Mouse (Mus musculus) embryo, embryonic 9.5 days (tissue): ENCODE measurements around the gene Taf4.
A peak's percentile ranks its signal among the peaks of the same experiment; 100 is the strongest.

ENCODE experiments used
- DNase-seq: peaks from one replicate; pipeline ENCODE4 v3.0.0-alpha.2; 2017; ENCODE audit errors: extremely low spot score

The Taf4 gene

GRCm38 (mm10) chr2:179976628-179977343 lies at the start of gene Taf4:
Taf4 (minus strand) TSS chr2:179976646.
- peak; percentile 94 for DNase-seq

- DNase-seq = no peak
These were observed 49.4 kb upstream of the Taf4 start for GRCm38 (mm10) chr2:180025861-180026200.

GRCm38 (mm10) chr2:180025135-180025860 lies 48.9 kb upstream of the Taf4 start:
- DNase-seq = peak; percentile 45

GRCm38 (mm10) chr2:180024401-180025098 lies 48.1 kb upstream of the Taf4 start, which contains the start of gene Lsm14b:
Lsm14b (plus strand) TSS chr2:180024987.
- DNase-seq = peak; percentile 99

- DNase-seq = no peak
These were observed 46.3 kb upstream of the Taf4 start for GRCm38 (mm10) chr2:180022751-180023150.

- no peak for DNase-seq
These were observed 44.5 kb upstream of the Taf4 start for GRCm38 (mm10) chr2:180020919-180021318.

- DNase-seq = no peak
These were observed 43.7 kb upstream of the Taf4 start for GRCm38 (mm10) chr2:180020091-180020661.

GRCm38 (mm10) chr2:180018573-180018972 lies 42.1 kb upstream of the Taf4 start:
- no peak for DNase-seq

- no peak for DNase-seq
These were observed 41.2 kb upstream of the Taf4 start for GRCm38 (mm10) chr2:180017632-180018031.

GRCm38 (mm10) chr2:180013686-180014085 lies 37.2 kb upstream of the Taf4 start:
- DNase-seq = no peak

GRCm38 (mm10) chr2:180011370-180011769 lies 34.9 kb upstream of the Taf4 start:
- no peak for DNase-seq

- DNase-seq = no peak
These were observed 34.2 kb upstream of the Taf4 start for GRCm38 (mm10) chr2:180010686-180011085.

GRCm38 (mm10) chr2:180006352-180007017 lies 30.0 kb upstream of the Taf4 start:
- DNase-seq = no peak

GRCm38 (mm10) chr2:180005656-180006351 lies 29.4 kb upstream of the Taf4 start:
- no peak for DNase-seq

- DNase-seq = no peak
These were observed 25.2 kb upstream of the Taf4 start for GRCm38 (mm10) chr2:180001635-180002034.

- no peak for DNase-seq
These were observed 22.0 kb upstream of the Taf4 start for GRCm38 (mm10) chr2:179998431-179998830.

GRCm38 (mm10) chr2:179993071-179993470 lies 16.6 kb upstream of the Taf4 start:
- no peak for DNase-seq

GRCm38 (mm10) chr2:179989098-179989497 lies 12.7 kb upstream of the Taf4 start:
- no peak for DNase-seq

- no peak for DNase-seq
These were observed 10.1 kb upstream of the Taf4 start for GRCm38 (mm10) chr2:179986437-179987022.

- DNase-seq = no peak
These were observed 9.2 kb upstream of the Taf4 start for GRCm38 (mm10) chr2:179985695-179986094.

- no peak for DNase-seq
These were observed 8.4 kb upstream of the Taf4 start for GRCm38 (mm10) chr2:179984830-179985229.
